Comparison of ENCODE assay signal across 5 mouse cellular contexts in the genomic region with DNA sequence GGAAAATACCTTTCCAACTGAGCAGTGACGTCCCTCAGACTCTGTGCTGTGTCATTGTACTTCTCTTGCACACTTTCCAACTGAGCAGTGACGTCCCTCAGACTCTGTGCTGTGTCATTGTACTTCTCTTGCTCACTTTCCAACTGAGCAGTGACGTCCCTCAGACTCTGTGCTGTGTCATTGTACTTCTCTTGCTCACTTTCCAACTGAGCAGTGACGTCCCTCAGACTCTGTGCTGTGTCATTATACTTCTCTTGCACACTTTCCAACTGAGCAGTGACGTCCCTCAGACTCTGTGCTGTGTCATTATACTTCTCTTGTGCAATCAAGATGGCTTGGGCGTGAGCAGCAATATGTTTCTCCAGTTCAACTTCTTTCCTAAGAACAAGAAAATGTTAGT. TPM values are rescaled to one million over a fixed set of nuclear protein-coding genes. Genes with fewer than 3 reads are reported as not detected.
DNase-seq lines count a peak whose midpoint lies in the region; ATAC-seq and TF ChIP-seq lines count a peak whose summit lies in the region.
"Not testable (repeated sequence)": the region's sequence is repeated elsewhere in the genome, so short reads cannot be mapped to it uniquely, and the experiment has no call there.

No protein-coding gene starts in this region.

- not testable (repeated sequence) for H3K4me3 ChIP-seq in G1E (ENCODE audit: low read depth, low read length)
- peak overlapping the region; percentile 33 for H3K4me3 ChIP-seq in megakaryocyte, embryonic 14.5 days (replicated peaks)

- not testable (repeated sequence) for H3K9me3 ChIP-seq in G1E (replicated peaks); megakaryocyte, embryonic 14.5 days

- not testable (repeated sequence) for DNase-seq in G1E (ENCODE audit: low spot score)

- H3K36me3 ChIP-seq in G1E (replicated peaks), result peaks cover 93% of the 10 kb centered on the region
- peaks cover 92% of the 10 kb centered on the region for H3K36me3 ChIP-seq in megakaryocyte, embryonic 14.5 days (replicated peaks; ENCODE audit: low read length)

- H3K4me1 ChIP-seq in G1E (ENCODE audit: insufficient read depth, low read depth, low read length), result not testable (repeated sequence)
- H3K4me1 ChIP-seq in megakaryocyte, embryonic 14.5 days, result peaks cover 13% of the 10 kb centered on the region

- ATAC-seq in G1E (ENCODE audit: extremely low read depth, insufficient number of reproducible peaks, low FRiP score, poor library complexity, severe bottlenecking), result peak; percentile 57
- peak; percentile 56 to 68; a peak in 3 of 4 replicates for ATAC-seq in hematopoietic stem cell, adult 5-6 weeks (replicated peaks in 1 of 2; ENCODE audit: insufficient read depth in 1 of 2, low FRiP score in 2 of 2, low TSS enrichment in 1 of 2, low read depth in 1 of 2, poor library complexity in 2 of 2, severe bottlenecking in 2 of 2)
- peak; percentile 63 for ATAC-seq in megakaryocyte-erythroid progenitor cell, adult 5-6 weeks (replicated peaks; ENCODE audit: low FRiP score, low TSS enrichment, poor library complexity, severe bottlenecking)
- ATAC-seq in neutrophil, adult 5-6 weeks (ENCODE audit: extremely low read depth, insufficient number of reproducible peaks, low FRiP score, poor library complexity, severe bottlenecking), result peak; percentile 88

- not testable (repeated sequence) for H3K27me3 ChIP-seq in G1E (ENCODE audit: insufficient read depth, low read length); megakaryocyte, embryonic 14.5 days (replicated peaks)

- not testable (repeated sequence) for TF ChIP-seq CTCF in G1E (IDR thresholded peaks at IDR 0.05; ENCODE audit: low read depth, low read length)

RNA-seq across cellular contexts. Expression of a gene that starts 14.9 kb away (rescaled TPM):
- total RNA-seq in G1E (2014; fragmentation: Nextera tagmentation), result 55.2 and 61.8 TPM in 2 replicates
- 135 TPM in 2 replicates for total RNA-seq in G1E (2017)
- 49.8 and 55.0 TPM in 2 replicates for polyA plus RNA-seq in G1E (2012)
- 110 and 112 TPM in 2 replicates for total RNA-seq in hematopoietic stem cell, adult 5-6 weeks (2017)
- 2.9 and 31.2 TPM in 2 replicates for polyA plus RNA-seq in megakaryocyte, embryonic 14.5 days (2012; ENCODE audit: insufficient read depth, low replicate concordance)
- total RNA-seq in megakaryocyte-erythroid progenitor cell, adult 5-6 weeks (2014; fragmentation: Nextera tagmentation), result 100.0 and 105 TPM in 2 replicates
- 124 and 133 TPM in 2 replicates for total RNA-seq in megakaryocyte-erythroid progenitor cell, adult 5-6 weeks (2017)
- 112 and 119 TPM in 2 replicates for total RNA-seq in neutrophil, adult 5-6 weeks (2017)

RNA-seq across cellular contexts. Expression of a gene that starts 23.3 kb away (rescaled TPM):
- 186 and 202 TPM in 2 replicates for total RNA-seq in G1E (2014; fragmentation: Nextera tagmentation)
- total RNA-seq in G1E (2017), result 79.4 and 99.2 TPM in 2 replicates
- 2.1 and 2.8 TPM in 2 replicates for polyA plus RNA-seq in G1E (2012)
- total RNA-seq in hematopoietic stem cell, adult 5-6 weeks (2017), result 50.0 and 72.0 TPM in 2 replicates
- 0.56 and 2.2 TPM in 2 replicates for polyA plus RNA-seq in megakaryocyte, embryonic 14.5 days (2012; ENCODE audit: insufficient read depth, low replicate concordance)
- total RNA-seq in megakaryocyte-erythroid progenitor cell, adult 5-6 weeks (2014; fragmentation: Nextera tagmentation), result 55.4 and 61.8 TPM in 2 replicates
- total RNA-seq in megakaryocyte-erythroid progenitor cell, adult 5-6 weeks (2017), result 80.0 and 86.5 TPM in 2 replicates
- total RNA-seq in neutrophil, adult 5-6 weeks (2017), result 0.25 TPM in 1 of 2 replicates, not detected in the other

RNA-seq across cellular contexts. Expression of a gene that starts 23.6 kb away (rescaled TPM):
- total RNA-seq in G1E (2014; fragmentation: Nextera tagmentation), result 129 and 133 TPM in 2 replicates
- total RNA-seq in G1E (2017), result 183 and 211 TPM in 2 replicates
- 54.0 and 55.1 TPM in 2 replicates for polyA plus RNA-seq in G1E (2012)
- total RNA-seq in hematopoietic stem cell, adult 5-6 weeks (2017), result 112 and 142 TPM in 2 replicates
- 10.3 and 35.3 TPM in 2 replicates for polyA plus RNA-seq in megakaryocyte, embryonic 14.5 days (2012; ENCODE audit: insufficient read depth, low replicate concordance)
- total RNA-seq in megakaryocyte-erythroid progenitor cell, adult 5-6 weeks (2014; fragmentation: Nextera tagmentation), result 84.4 and 118 TPM in 2 replicates
- 142 and 236 TPM in 2 replicates for total RNA-seq in megakaryocyte-erythroid progenitor cell, adult 5-6 weeks (2017)
- total RNA-seq in neutrophil, adult 5-6 weeks (2017), result 24.1 and 25.5 TPM in 2 replicates

RNA-seq across cellular contexts. Expression of a gene that starts 45.2 kb away (rescaled TPM):
- total RNA-seq in G1E (2014; fragmentation: Nextera tagmentation) (466 and 524 TPM in 2 replicates), G1E (2017) (257 and 292 TPM in 2 replicates)
- polyA plus RNA-seq in G1E (2012), result 59.6 and 68.9 TPM in 2 replicates
- total RNA-seq in hematopoietic stem cell, adult 5-6 weeks (2017), result 68.5 and 80.9 TPM in 2 replicates
- 42.4 and 46.2 TPM in 2 replicates for polyA plus RNA-seq in megakaryocyte, embryonic 14.5 days (2012; ENCODE audit: insufficient read depth, low replicate concordance)
- total RNA-seq in megakaryocyte-erythroid progenitor cell, adult 5-6 weeks (2014; fragmentation: Nextera tagmentation), result 73.6 and 76.9 TPM in 2 replicates
- total RNA-seq in megakaryocyte-erythroid progenitor cell, adult 5-6 weeks (2017), result 108 and 119 TPM in 2 replicates
- 52.9 and 55.2 TPM in 2 replicates for total RNA-seq in neutrophil, adult 5-6 weeks (2017)

Comparison
In these comparisons a context has a peak if more than half of its experiments do, and no peak if none do; other contexts are left out.
1. RNA of a gene that starts 23.3 kb away (total RNA-seq): 79.4 to 202 TPM in G1E, 55.4 to 86.5 TPM in megakaryocyte-erythroid progenitor cell, adult 5-6 weeks and 50.0 to 72.0 TPM in hematopoietic stem cell, adult 5-6 weeks; 0.25 TPM in neutrophil, adult 5-6 weeks; every median in the first group is over 10 times any median in the second.
2. Peak in every context shown above with its lines, with median percentiles within 50 percentile points of each other: ATAC-seq.